Mouse (Mus musculus) forebrain, embryonic 12.5 days (tissue): Measurements from ENCODE around the gene Rhox3h. TPM values are rescaled to one million over a fixed set of nuclear protein-coding genes. Genes with fewer than 3 reads are reported as not detected.
"Not testable (repeated sequence)": the region's sequence is repeated elsewhere in the genome, so short reads cannot be mapped to it uniquely, and the experiment has no call there.

Experiments used
- ATAC-seq: fragments of 200-750 bp; cut with Nextera tagmentation; 2 replicates; pipeline ENCODE4 v1.8.0; 2017; ENCODE audit warnings: moderate TSS enrichment; ENCODE audit not compliant: low FRiP score
- H3K27ac ChIP-seq: fragments of 300-500 bp; sonication (generic); 2 replicates; pipeline ENCODE4 v1.5.1; 2016; ENCODE audit warnings: mild to moderate bottlenecking
- H3K27me3 ChIP-seq: fragments of 300-500 bp; sonication (generic); 2 replicates; pipeline ENCODE4 v1.6.1; 2016; ENCODE audit warnings: mild to moderate bottlenecking
- H3K36me3 ChIP-seq: fragments of 300-500 bp; sonication (generic); replicated peaks from 2 replicates; pipeline ENCODE4 v1.6.1; 2016; ENCODE audit warnings: mild to moderate bottlenecking
- H3K4me1 ChIP-seq: fragments of 300-500 bp; sonication (generic); 2 replicates; pipeline ENCODE4 v1.6.1; 2016
- H3K4me2 ChIP-seq: fragments of 300-500 bp; sonication (generic); 2 replicates; pipeline ENCODE4 v1.6.1; 2016; ENCODE audit warnings: mild to moderate bottlenecking, moderate library complexity
- H3K4me3 ChIP-seq: fragments of 300-500 bp; sonication (generic); replicated peaks from 2 replicates; pipeline ENCODE4 v1.5.1; 2016; ENCODE audit warnings: mild to moderate bottlenecking
- H3K9ac ChIP-seq: fragments of 300-500 bp; sonication (generic); 2 replicates; pipeline ENCODE4 v1.6.1; 2016; ENCODE audit warnings: mild to moderate bottlenecking
- H3K9me3 ChIP-seq: fragments of 300-500 bp; sonication (generic); 2 replicates; pipeline ENCODE4 v1.6.1; 2016
- WGBS: fragments of 180-500 bp; shearing (Covaris S2); methylation state at CpG from one replicate; pipeline ENCODE4 v1.1.7; 2016; 5-methylcytosine and 5-hydroxymethylcytosine counted together
- polyA plus RNA-seq: library from polyadenylated mRNA; unstranded; fragments of >200 nt; fragmentation: Nextera tagmentation; extraction: Ambion mirVana; gene quantifications from 2 replicates; pipeline ENCODE4 v1.2.1, GENCODE M21; 2016

Gene Rhox3h
- not detected in 2 replicates for polyA plus RNA-seq

DNA sequence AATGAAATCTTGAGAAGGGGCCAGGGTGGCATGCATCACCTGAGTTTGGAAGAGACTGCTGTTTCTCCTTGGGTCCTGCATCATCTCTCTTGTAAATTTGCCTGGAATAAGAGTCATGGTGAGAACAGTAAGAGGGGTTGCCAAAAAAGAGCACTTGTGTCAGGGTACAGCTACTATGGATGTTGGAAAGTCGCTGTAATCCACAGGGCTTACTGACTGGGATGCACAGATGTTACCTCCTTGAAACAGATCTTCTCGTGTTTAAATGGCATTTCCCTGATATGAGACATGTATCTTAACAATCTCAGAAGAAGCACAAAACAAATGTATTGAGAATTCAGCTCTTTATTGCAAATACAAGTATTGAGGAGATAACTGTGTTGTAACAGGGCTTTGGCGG is at the start of gene Rhox3h:
Gene Rhox3h (minus strand): TSS at position 101 of the 400 bp plus-strand sequence.
- H3K4me1 ChIP-seq = not testable (repeated sequence)

DNA sequence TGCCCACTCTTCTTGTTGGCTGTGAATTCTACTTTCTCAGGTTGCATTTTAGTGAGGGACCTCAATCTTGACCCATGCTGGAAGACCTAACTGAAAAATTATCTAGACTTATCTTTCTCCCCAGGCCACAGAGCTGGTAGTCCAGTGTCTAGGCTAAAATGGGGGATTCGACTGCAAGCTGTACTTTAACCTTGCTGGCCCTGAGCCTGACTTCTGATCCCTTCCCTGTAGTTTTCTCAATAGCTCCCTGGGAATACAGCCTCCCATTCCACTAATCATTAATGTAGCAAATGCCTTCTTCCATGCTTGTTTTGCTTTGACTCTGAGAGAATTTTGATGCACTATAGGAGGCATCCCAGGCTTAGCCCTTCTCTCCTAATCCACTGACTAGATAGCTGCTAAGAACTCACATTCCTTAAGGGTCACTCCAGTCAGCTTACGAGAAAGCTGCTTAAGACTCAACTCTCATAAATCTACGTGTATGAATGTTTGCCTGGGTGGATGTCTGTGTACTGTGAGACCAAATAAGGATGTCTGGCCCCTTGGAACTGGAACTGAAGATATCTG is 33.3 kb upstream of the Rhox3h start:
- H3K9ac ChIP-seq = no peak overlapping the region
- no peaks in the 10 kb centered on the region for H3K4me1 ChIP-seq
- H3K9me3 ChIP-seq = no peaks in the 10 kb centered on the region
- no peaks in the 10 kb centered on the region for H3K27me3 ChIP-seq
- no peaks in the 10 kb centered on the region for H3K36me3 ChIP-seq
- no peak overlapping the region for H3K27ac ChIP-seq
- H3K4me2 ChIP-seq = no peak overlapping the region
- 78% methylated on average over 3 of the region's 3 CpGs for WGBS
- no peak for ATAC-seq
- H3K4me3 ChIP-seq = no peak overlapping the region

More for the DNA sequence above, at the start of gene Rhox3h:
- H3K9ac ChIP-seq, H3K27ac ChIP-seq, H3K27me3 ChIP-seq, ATAC-seq, H3K36me3 ChIP-seq, H3K4me2 ChIP-seq, H3K4me3 ChIP-seq, H3K9me3 ChIP-seq: not testable (repeated sequence)
- 87% methylated on average over 1 of the region's 3 CpGs for WGBS

DNA sequence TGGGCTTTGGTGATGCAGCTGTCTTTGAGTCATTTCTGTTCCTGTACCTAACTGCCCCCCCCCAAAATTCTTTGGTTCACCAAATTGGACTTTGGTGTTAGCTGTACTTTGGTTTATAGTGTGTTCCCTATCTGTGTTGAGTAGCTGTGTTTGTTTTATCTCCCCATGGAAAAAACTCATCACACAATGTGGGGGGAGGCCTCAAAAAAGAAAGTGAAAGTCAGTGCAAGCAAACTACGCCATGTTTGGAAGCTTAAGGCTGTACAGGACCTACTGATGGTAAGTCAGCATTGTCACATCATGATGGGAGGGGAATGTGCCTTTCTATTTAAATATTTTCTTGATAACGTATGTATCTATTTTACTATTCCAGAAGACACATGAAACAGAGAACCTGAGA is 23.7 kb upstream of the Rhox3h start:
- WGBS = 89% methylated on average over 2 of the region's 2 CpGs
- ATAC-seq = no peak
- no peak overlapping the region for H3K4me3 ChIP-seq
- H3K27ac ChIP-seq = no peak overlapping the region
- no peaks in the 10 kb centered on the region for H3K36me3 ChIP-seq
- H3K9ac ChIP-seq = no peak overlapping the region
- no peaks in the 10 kb centered on the region for H3K9me3 ChIP-seq
- H3K4me1 ChIP-seq = no peaks in the 10 kb centered on the region
- no peaks in the 10 kb centered on the region for H3K27me3 ChIP-seq
- no peak overlapping the region for H3K4me2 ChIP-seq

DNA sequence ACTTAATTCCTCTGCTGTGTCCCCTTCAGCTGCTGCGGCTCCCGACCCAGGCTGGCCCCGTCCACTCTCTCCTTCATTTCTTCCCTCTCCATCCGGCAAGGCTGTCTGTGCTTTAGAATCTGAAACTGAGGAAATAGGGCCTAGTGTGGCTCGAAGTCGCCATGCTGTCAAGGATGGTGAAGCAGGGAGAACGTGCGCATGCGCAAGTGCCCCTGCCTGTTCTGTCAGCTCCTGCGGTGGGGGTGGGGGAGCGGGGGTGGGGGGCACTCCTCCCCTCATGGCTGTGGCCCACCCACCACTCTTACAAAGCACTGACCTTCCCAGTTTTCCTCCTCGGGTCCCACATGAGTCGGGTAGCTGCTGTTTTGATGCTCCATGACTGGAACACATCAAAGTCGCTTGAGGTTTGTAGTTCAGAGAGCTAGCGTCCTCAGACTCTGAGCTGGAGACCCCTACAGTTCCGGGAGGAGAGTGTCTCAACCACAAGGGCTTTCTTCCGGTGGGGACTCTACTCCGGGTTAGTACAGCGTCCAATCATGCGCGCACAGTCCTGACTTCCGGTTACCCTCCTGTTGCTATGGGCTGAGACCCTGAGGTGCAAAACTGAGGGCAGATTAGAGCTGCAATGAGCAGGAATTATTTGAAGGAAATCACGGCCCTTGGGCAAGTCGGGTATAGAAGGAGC is 14.6 kb upstream of the Rhox3h start:
- no peaks in the 10 kb centered on the region for H3K36me3 ChIP-seq
- no peaks in the 10 kb centered on the region for H3K27me3 ChIP-seq
- WGBS = 85% methylated on average over 24 of the region's 24 CpGs
- no peak overlapping the region for H3K4me2 ChIP-seq
- no peaks in the 10 kb centered on the region for H3K9me3 ChIP-seq
- no peaks in the 10 kb centered on the region for H3K4me1 ChIP-seq
- no peak overlapping the region for H3K27ac ChIP-seq
- no peak for ATAC-seq
- H3K4me3 ChIP-seq = no peak overlapping the region
- no peak overlapping the region for H3K9ac ChIP-seq

DNA sequence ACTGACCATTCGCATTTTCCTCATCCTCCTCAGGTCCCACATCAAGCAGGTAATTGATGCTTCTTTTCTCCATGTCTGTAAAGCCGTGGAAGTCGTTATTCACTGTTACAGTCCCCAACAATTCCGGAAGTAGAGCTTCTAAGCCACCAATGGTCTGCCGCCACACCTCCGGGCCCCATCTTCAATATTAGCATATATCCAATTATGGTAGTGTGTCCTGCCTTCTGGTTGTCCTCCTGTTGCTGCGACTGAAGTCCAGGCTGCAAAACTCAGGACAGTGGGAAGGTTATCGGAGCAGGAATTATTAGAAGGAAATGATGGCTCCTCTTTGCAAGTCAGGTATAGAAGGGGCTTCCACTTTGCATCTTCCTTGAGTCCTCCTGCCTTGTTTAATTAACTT is 4.6 kb upstream of the Rhox3h start, which contains the start of gene Rhox2h:
Gene Rhox2h (minus strand): TSS at position 101 of the 400 bp plus-strand sequence.
- H3K4me1 ChIP-seq, H3K4me2 ChIP-seq, H3K27me3 ChIP-seq, H3K9ac ChIP-seq, H3K9me3 ChIP-seq, H3K4me3 ChIP-seq, H3K36me3 ChIP-seq, ATAC-seq, H3K27ac ChIP-seq: not testable (repeated sequence)
- WGBS = 89% methylated on average over 8 of the region's 8 CpGs

DNA sequence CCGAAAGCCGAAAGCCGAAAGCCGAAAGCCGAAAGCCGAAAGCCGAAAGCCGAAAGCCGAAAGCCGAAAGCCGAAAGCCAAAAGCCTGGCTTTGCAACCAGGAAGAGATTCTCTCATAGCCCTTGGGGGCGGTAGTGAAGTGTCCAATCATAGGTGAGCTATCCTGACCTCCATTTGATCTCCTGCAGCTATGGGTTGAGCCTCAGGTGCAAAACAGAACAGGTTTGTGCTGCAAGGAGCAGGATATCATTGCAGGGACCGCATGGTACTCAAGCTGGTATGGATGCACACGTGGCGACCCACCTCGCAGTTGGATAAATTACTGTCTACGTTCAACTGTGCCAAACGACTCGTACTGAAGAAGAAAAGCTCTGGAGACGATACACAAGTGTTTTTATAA is 17.3 kb downstream of the Rhox3h start, which contains the start of gene Rhox4g:
Gene Rhox4g (minus strand): TSS at position 101 of the 400 bp plus-strand sequence.
- H3K4me2 ChIP-seq, H3K27ac ChIP-seq, H3K36me3 ChIP-seq, H3K4me1 ChIP-seq, H3K9me3 ChIP-seq, ATAC-seq, H3K4me3 ChIP-seq, H3K27me3 ChIP-seq, H3K9ac ChIP-seq: not testable (repeated sequence)
- 90% methylated on average over 17 of the region's 20 CpGs for WGBS

DNA sequence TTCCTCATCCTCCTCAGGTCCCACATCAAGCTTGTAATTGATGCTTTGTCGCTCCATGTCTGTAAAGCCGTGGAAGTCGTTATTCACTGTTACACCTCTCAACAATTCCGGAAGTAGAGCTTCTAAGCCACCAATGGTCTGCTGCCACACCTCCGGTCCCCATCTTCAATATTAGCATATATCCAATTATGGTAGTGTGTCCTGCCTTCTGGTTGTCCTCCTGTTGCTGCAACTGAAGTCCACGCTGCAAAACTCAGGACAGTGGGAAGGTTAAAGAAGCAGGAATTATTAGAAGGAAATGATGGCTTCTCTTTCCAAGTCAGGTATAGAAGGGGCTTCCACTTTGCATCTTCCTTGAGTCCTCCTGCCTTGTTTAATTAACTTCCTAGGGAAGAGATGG is 25.2 kb downstream of the Rhox3h start, which contains the start of gene Rhox2g:
Gene Rhox2g (minus strand): TSS at position 101 of the 400 bp plus-strand sequence.
- H3K27me3 ChIP-seq, H3K4me2 ChIP-seq, ATAC-seq, H3K9me3 ChIP-seq, H3K27ac ChIP-seq, H3K4me3 ChIP-seq, H3K9ac ChIP-seq, H3K36me3 ChIP-seq, H3K4me1 ChIP-seq: not testable (repeated sequence)
- 94% methylated on average over 6 of the region's 6 CpGs for WGBS

DNA sequence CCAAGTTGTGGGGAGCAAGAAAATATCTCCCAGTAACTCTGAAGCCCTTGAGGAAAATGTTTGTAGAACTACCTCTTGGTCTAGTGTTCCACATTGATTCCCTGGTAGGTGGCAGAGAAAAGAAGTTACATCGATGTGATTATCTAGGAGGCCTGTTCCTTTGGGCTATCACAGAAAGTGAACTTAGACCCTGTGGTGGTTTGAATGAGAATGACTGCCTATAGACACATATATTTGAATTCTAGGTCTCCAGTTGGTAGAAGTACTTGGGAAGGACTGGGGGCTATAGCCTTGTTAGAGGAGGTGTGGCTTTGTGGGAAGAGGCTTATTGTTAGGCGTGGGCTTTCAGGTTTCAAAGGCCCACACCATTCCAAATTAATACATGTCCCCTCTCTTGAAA is 40.1 kb downstream of the Rhox3h start, which contains the start of gene Rhox3g:
Gene Rhox3g (minus strand): TSS at position 101 of the 400 bp plus-strand sequence.
- H3K4me1 ChIP-seq, H3K4me3 ChIP-seq, H3K9ac ChIP-seq, H3K4me2 ChIP-seq, H3K36me3 ChIP-seq, ATAC-seq, H3K9me3 ChIP-seq, H3K27ac ChIP-seq, H3K27me3 ChIP-seq: not testable (repeated sequence)
- WGBS = 92% methylated on average over 2 of the region's 2 CpGs

Other genes with a start within 250 kb of the Rhox3h start
- gene Rhox4b, start 236.3 kb downstream of the Rhox3h start, polyA plus RNA-seq = 0.24 and 0.27 TPM in 2 replicates
- 0.54 and 0.70 TPM in 2 replicates for gene Rhox2c, start 215.1 kb downstream of the Rhox3h start, polyA plus RNA-seq
- not detected in 2 replicates for gene Rhox3c, start 210.2 kb downstream of the Rhox3h start, polyA plus RNA-seq
- gene Rhox4c, start 188.4 kb downstream of the Rhox3h start, polyA plus RNA-seq = not detected in 2 replicates
- gene Rhox2d, start 175.3 kb downstream of the Rhox3h start, polyA plus RNA-seq = not detected in 2 replicates
- not detected in 2 replicates for gene Rhox4d, start 154.4 kb downstream of the Rhox3h start, polyA plus RNA-seq
- not detected in 2 replicates for gene Rhox2e, start 138.3 kb downstream of the Rhox3h start, polyA plus RNA-seq
- gene Rhox3e, start 126.7 kb downstream of the Rhox3h start, polyA plus RNA-seq = not detected in 2 replicates
- not detected in 2 replicates for gene Rhox4e, start 111.4 kb downstream of the Rhox3h start, polyA plus RNA-seq
- 0.41 TPM in 1 of 2 replicates, not detected in the other for gene Rhox2f, start 97.4 kb downstream of the Rhox3h start, polyA plus RNA-seq
- not detected in 2 replicates for gene Rhox3f, start 87.8 kb downstream of the Rhox3h start, polyA plus RNA-seq
- not detected in 2 replicates for gene Rhox4f, start 61.1 kb downstream of the Rhox3h start, polyA plus RNA-seq
- gene Rhox3g, start 40.2 kb downstream of the Rhox3h start, polyA plus RNA-seq = not detected in 2 replicates
- gene Rhox2g, start 25.3 kb downstream of the Rhox3h start, polyA plus RNA-seq = not detected in 2 replicates
- not detected in 2 replicates for gene Rhox4g, start 17.4 kb downstream of the Rhox3h start, polyA plus RNA-seq
- gene Rhox2h, start 4.5 kb upstream of the Rhox3h start, polyA plus RNA-seq = not detected in 2 replicates
- gene Rhox5, start 136.1 kb upstream of the Rhox3h start, polyA plus RNA-seq = 0.45 and 0.88 TPM in 2 replicates
- not detected in 2 replicates for gene Rhox6, start 158.1 kb upstream of the Rhox3h start, polyA plus RNA-seq
- gene Rhox7a, start 162.9 kb upstream of the Rhox3h start, polyA plus RNA-seq = not detected in 2 replicates
- gene Rhox8, start 210.2 kb upstream of the Rhox3h start, polyA plus RNA-seq = 0.15 TPM in 1 of 2 replicates, not detected in the other
- gene Rhox7b, start 228.5 kb upstream of the Rhox3h start, polyA plus RNA-seq = not detected in 2 replicates
- gene Rhox9, start 233.0 kb upstream of the Rhox3h start, polyA plus RNA-seq = not detected in 2 replicates